Mouse (Mus musculus) gastrocnemius, adult 2 months (tissue): ENCODE results near the gene Pakap. TPM values are rescaled to one million over a fixed set of nuclear protein-coding genes. Genes with fewer than 3 reads are reported as not detected.
A peak's percentile ranks its signal among the peaks of the same experiment; 100 is the strongest.

ENCODE experiments used
- DNase-seq: peaks from one replicate; pipeline ENCODE4 v3.0.0; 2022
- H3K27ac ChIP-seq: fragments of 200-600 bp; 2 replicates; pipeline ENCODE4 v1.8.1; 2022; ENCODE audit warnings: mild to moderate bottlenecking
- H3K4me3 ChIP-seq: fragments of 200-600 bp; 2 replicates; pipeline ENCODE4 v1.8.1; 2022; ENCODE audit warnings: mild to moderate bottlenecking, moderate library complexity
- CTCF ChIP-seq: fragments of 200-600 bp; IDR thresholded peaks from 2 replicates; pipeline ENCODE4 v1.8.1; 2022; ENCODE audit warnings: antibody characterized with exemption, mild to moderate bottlenecking, moderate library complexity
- intact Hi-C: fragments of 180-260 bp; cut with DNase I; formaldehyde crosslinking; loops from one replicate; pipeline ENCODE4 v1.15.1; 2025
- total RNA-seq, 2 experiments: library from RNA; stranded (reverse); gene quantifications; 2 replicates each; pipeline ENCODE4 v1.2.3; 2021

The Pakap gene
- total RNA-seq, 2 experiments from 2014 or later, result 4.9 to 7.0 TPM

DNA sequence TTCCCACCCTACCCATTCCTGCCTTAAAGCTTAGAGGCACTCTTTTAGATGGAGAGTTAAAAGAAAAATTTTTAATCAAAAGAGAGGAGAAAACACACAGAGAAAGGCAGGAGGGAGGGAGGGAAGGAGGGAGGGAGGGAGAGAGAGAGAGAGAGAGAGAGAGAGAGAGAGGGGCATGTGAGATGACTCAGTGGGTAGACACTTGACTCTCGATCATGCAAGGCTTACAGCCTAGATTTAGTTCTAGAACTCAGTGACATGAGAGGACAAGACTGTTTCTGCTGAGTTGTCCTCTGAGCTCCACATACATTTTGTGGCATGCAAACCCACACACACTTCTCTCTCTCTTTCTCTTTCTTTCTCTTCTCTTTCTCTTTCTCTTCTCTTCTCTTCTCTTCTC, 8.5 kb upstream of the Pakap start:
- intact Hi-C loops, result no loop called here
- no peak for DNase-seq
- Histone ChIP-seq H3K4me3 (no peak overlapping the region), H3K27ac (no peak overlapping the region)
- no peak for TF ChIP-seq CTCF

DNA sequence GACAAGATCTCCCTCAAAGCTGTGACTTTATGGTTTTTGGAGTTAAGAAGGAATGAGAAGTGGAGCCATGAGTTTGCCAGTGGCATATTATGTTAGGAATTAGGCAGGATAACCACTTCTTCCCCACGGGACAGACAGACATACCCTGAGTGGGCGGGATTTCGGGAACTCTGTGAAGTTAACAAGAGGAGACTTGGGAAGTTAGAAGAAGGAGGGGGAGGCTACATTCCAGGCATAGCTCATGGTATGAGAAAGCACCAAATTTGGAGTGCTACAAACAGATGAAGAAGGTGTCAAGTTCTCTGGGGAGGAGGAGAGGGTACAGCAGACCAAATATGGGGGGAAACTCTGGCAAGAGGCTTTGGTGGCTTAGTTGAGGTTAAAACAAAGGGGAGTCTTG, 8.0 kb upstream of the Pakap start:
- Histone ChIP-seq H3K27ac (peak overlapping the region; percentile 35; the same call in 1 of the 2 replicates), H3K4me3 (no peak overlapping the region)
- DNase-seq, result no peak
- TF ChIP-seq CTCF, result no peak
- intact Hi-C loops, result no loop called here

DNA sequence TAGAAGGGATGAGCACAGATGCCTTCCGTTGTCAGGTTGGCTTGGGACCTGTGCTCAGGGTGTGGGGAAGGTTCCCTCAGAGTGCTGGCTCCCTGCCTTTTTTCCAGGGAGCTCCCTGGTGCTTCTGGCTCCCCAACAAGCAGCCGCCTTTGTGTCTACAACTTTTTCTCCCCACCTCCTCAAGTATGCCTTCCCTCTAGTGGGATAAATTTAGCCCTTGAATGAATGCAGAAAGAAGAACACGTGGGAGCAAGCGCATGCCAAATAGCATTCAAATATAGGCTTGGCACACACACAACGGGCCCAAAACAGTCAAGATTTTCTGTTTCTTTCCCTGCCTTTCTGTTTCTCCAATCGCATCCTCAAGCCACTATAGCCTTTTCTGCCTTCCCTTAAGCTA, 6.9 kb upstream of the Pakap start:
- no peak for TF ChIP-seq CTCF
- Histone ChIP-seq H3K27ac (peak overlapping the region; percentile 16; the same call in 1 of the 2 replicates), H3K4me3 (no peak overlapping the region; the same call in 1 of the 2 replicates)
- DNase-seq, result peak; percentile 26
- intact Hi-C loops, result no loop called here

DNA sequence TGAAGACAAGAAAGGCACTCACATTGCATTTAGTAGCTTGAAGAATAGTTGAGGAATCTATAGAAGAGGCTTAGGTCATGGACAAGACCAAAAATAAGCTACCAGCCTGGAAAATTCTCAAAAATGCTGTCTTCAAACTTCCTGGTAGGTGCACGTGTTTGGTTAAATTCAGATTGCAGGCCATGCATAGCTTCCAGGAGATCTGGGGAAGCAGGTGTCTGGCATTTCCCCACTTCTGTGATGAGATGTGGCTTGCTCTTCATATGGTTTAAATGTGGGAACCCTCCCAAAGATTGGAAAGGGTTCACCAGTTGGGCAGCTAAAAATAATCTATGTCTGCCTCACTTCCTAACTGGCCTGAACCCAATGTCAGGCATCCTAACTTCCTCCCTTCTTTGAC, 2.7 kb upstream of the Pakap start:
- no peak overlapping the region for H3K27ac ChIP-seq
- no peak for TF ChIP-seq CTCF
- DNase-seq, result no peak
- intact Hi-C loops, result loop anchor here (5.0 kb wide), 1 partner anchor 42 kb away; no protein-coding TSS in a partner anchor
- H3K4me3 ChIP-seq, result no peak overlapping the region

DNA sequence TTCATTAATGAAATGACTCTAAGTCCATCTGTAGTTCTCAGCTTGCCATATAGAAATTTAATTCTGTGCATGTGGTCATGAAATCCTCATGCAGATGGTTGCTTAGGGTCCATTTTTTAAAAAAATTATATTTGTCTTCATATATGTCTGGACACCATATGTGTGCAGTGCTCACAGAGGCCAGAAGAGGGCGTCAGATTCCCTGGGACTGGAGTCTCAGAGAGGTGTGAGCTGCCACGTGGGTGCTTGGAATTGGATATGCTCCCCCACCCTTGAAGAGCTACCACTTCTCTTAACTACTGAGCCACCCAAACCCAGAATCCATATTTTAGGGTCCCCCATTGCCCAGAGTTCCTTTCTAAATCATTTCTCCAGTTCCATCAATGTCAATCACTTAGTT, 2.2 kb upstream of the Pakap start:
- H3K27ac ChIP-seq, result no peak overlapping the region
- DNase-seq, result no peak
- no peak overlapping the region for H3K4me3 ChIP-seq
- intact Hi-C loops, result loop anchor here (5.0 kb wide), 1 partner anchor 41 kb away; no protein-coding TSS in a partner anchor
- TF ChIP-seq CTCF, result no peak; the same call in 1 of the 2 replicates

DNA sequence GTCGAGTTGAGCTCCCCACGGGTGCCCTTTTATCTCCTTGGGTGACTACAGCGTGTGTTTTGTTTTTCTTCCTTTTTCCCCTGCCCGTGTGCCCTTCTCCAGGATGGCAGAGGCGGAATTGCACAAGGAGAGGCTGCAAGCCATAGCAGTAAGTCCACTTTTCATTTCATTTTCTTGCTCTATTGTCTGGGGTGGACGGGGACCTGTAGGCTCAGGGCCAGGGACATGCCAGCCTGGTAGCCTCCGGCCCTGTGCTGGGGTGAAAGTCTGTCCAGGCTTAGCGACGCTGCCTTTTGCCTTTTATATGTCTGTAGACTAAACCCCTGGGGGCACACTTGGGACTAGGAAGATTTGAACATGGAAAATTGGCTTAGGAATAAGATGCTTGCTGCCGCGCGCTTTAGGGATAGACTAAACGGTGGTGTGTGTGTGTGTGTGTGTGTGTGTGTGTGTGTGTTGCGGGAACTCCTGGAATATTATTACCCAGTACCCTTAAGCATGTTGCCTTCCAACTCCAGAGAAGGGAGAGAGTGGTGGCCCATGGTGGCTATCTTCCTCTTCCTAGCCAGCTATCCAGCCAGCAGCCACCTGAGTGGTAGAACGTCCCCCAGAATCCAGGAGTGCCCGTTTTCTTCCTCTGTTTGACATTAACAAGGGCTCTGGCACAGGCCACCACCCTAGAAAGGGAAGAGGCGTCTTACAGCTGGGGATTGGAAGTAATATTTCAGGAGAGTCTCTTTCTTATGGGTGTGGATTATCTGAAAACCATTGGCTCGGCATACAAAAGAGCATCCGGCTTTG, 489 bp downstream of the Pakap start:
- no peak for DNase-seq
- intact Hi-C loops, result loop anchor here (5.0 kb wide), 1 partner anchor 39 kb away; no protein-coding TSS in a partner anchor
- H3K4me3 ChIP-seq, result peak overlapping the region; percentile 75
- TF ChIP-seq CTCF, result no peak
- peak overlapping the region; percentile 69 for H3K27ac ChIP-seq

DNA sequence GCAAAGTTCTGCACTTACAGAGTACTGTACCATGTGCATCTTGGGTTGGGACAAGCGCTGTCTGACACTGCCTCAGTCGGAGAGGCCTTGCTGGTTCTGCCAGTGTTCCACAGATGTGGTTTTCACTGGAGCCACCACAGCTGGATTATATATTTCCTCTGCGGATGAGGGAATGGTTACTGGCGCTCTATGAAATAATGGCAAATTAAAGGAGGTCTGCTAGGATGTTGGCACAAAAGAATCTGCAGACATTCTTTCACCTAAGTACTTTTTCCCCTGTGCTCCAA, 1.0 kb downstream of the Pakap start:
- no peak for DNase-seq

DNA sequence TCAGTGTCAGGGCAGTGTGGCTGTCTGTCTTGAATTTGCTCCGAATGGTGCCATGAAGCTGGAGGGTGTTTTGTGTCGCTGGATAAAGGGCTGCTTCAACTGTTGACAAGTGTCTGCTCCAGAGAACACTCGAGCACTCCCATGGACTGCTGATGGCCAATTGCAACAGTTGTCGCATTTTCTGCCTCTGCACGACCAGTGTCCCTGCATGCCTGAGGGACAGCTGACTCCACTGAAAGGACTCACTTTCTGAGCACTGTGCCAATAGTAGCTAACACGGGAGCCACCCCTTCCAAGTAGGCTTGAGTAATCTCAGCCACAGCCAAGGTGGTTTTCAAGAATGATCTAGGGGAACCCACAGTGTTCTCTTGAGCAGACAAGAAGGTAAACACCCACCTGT, 1.7 kb downstream of the Pakap start:
- intact Hi-C loops, result loop anchor here (5.0 kb wide), 1 partner anchor 38 kb away; no protein-coding TSS in a partner anchor
- no peak for TF ChIP-seq CTCF
- peak; percentile 24 for DNase-seq
- Histone ChIP-seq H3K4me3 (peak overlapping the region; percentile 75), H3K27ac (peak overlapping the region; percentile 59)

More for the DNA sequence above, 1.0 kb downstream of the Pakap start:
- intact Hi-C loops, result loop anchor here (5.0 kb wide), 1 partner anchor 38 kb away; no protein-coding TSS in a partner anchor
- no peak for TF ChIP-seq CTCF
- Histone ChIP-seq H3K4me3 (peak overlapping the region; percentile 75), H3K27ac (peak overlapping the region; percentile 59)

DNA sequence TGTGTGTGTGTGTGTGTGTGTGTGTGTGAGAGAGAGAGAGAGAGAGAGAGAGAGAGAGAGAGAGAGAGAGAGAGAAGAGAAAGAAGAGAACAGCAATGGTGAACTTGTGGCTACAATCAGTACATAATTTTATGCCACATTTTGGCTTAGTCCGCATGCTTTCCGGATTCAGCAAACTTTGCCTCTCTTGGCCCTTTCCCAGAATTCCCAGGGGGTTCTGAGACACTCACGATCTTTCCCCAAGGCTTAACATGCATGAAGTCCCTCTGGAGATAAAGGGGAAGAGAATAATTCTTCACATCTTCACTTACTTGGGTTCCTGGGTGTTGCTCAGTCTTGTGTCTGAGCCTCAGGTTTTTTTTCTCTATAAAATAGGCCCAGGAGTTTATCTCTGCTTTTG, 2.2 kb downstream of the Pakap start:
- 0 out of 2 replicates have a peak overlapping the region, but pooled peaks have one; percentile 6 for H3K27ac ChIP-seq
- intact Hi-C loops, result no loop called here
- H3K4me3 ChIP-seq, result no peak overlapping the region
- TF ChIP-seq CTCF, result no peak
- no peak for DNase-seq

DNA sequence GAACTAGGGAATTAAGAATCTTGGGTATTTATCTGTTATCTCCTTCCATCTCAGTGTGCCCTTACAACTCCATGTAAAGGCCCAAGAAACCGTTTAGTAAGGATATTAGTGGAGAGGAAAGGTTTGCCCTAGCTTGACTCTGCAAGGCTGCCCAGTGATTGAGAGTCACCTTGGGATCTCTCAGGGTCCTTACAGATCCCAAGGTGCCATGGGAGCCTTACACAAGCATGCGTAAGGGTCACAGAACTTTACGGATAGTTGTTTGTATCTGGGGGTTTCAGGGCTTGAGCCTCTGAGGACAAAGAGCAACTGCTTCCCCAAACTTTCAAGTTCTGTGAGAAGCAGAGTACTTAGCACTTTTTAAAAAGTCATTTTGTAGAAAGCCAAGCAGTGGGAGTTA, 6.2 kb downstream of the Pakap start:
- H3K27ac ChIP-seq, result 0 out of 2 replicates have a peak overlapping the region, but pooled peaks have one; percentile 8
- no peak overlapping the region for H3K4me3 ChIP-seq
- DNase-seq, result no peak
- TF ChIP-seq CTCF, result no peak
- intact Hi-C loops, result no loop called here

DNA sequence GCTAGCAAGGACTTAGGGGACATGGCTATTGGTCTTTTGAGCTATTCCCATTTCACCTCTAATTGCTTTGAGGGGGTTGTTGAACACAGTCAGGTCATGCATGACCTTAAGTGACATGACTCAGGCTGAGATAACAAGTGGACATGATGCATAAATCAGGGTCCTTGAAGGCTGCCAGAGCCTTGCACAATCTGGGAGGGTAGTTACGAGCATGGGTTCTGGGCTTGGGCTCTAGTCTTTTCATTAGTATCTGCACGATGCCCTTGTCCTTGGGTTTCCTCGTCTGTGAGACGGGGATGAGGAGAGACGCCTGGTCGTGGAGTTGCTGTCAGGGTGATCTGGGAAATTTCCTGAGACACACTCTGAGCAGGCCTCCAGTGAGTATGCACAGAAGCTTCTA, 6.7 kb downstream of the Pakap start:
- Histone ChIP-seq H3K4me3 (no peak overlapping the region), H3K27ac (no peak overlapping the region)
- intact Hi-C loops, result no loop called here
- no peak for TF ChIP-seq CTCF
- DNase-seq, result no peak

DNA sequence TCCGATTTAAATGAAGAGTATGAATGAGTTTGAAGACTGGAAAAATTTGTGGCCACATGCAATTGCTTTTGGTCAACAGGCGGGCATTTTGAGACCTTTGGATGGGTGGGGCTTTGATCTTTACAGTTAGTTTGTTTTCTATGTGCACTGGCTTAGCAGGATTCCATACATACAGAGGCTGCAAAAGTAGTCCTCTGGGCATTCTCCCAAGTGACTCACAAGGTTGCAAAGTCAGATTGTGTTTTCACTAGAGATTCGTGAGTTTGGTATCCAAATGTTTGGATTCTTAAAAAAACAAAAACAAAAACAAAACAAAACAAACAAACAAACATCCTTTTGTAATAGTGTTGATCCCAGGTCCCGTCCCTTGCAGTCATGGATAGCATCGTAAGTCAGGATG, 7.7 kb downstream of the Pakap start:
- Histone ChIP-seq H3K27ac (no peak overlapping the region), H3K4me3 (no peak overlapping the region)
- DNase-seq, result no peak
- intact Hi-C loops, result no loop called here
- TF ChIP-seq CTCF, result no peak

DNA sequence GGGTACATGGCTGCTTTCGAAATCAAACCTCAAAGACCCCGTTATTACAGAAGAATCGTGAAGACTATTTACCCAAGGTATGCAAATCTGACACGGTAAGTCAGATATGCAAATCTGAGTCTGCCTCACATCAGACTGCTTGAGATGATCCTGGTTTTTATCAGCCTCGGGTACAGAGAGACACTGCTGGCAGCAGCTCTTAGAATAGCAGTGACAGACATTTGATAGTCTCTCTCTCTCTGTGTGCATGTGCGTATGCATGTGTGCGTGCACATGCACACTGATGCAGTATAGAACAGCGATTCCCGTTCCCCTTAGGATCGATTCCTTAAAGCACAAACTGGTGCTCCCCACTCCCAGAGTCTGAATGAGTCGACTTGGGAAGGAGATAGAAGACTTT, 8.1 kb downstream of the Pakap start:
- no peak for DNase-seq
- Histone ChIP-seq H3K27ac (no peak overlapping the region), H3K4me3 (no peak overlapping the region)
- intact Hi-C loops, result no loop called here
- no peak for TF ChIP-seq CTCF

DNA sequence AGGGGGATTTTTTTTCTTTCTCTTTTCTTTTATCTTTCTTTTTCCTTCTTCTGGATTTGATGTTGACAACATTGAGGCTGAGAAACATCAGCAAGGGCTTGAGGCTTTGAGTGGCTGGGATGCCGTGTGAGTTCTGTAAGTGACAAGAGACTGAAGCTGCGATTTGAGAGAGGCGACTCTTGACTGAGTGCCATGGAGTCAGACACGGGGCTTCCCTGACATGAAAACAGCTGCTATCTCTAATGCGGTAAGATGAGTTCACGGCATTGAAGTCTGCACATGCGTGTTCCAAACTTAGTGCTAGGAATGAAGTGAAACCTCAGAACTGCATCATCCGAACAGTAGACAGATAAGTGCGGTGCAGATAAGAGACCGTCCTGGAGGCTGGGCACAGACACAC, 11.7 kb downstream of the Pakap start:
- H3K4me3 ChIP-seq, result no peak overlapping the region
- TF ChIP-seq CTCF, result no peak
- intact Hi-C loops, result no loop called here
- DNase-seq, result no peak
- H3K27ac ChIP-seq, result no peak overlapping the region
